Mouse (Mus musculus) heart, adult 2 months (tissue): Measurements from ENCODE around the gene Sult1c2. TPM values are rescaled to one million over a fixed set of nuclear protein-coding genes. Genes with fewer than 3 reads are reported as not detected.
A peak's percentile ranks its signal among the peaks of the same experiment; 100 is the strongest.
"Not testable (repeated sequence)": the region's sequence is repeated elsewhere in the genome, so short reads cannot be mapped to it uniquely, and the experiment has no call there.

Experiments
- DNase-seq, 2 experiments: peaks; one replicate each; pipeline ENCODE4 v3.0.0; 2021
- H3K27ac ChIP-seq: fragments of 200-600 bp; 2 replicates; pipeline ENCODE4 v1.8.1; 2022
- H3K27me3 ChIP-seq: fragments of 200-500 bp; 2 replicates; pipeline ENCODE4 v1.6.1; 2012; ENCODE audit warnings: mild to moderate bottlenecking, low read length, inconsistent platforms, mixed read lengths; ENCODE audit not compliant: control insufficient read depth, insufficient read depth
- H3K36me3 ChIP-seq: fragments of 200-500 bp; 2 replicates; pipeline ENCODE4 v1.6.1; 2012; ENCODE audit warnings: low read length, inconsistent platforms; ENCODE audit not compliant: control insufficient read depth, insufficient read depth
- H3K4me1 ChIP-seq: fragments of 200-500 bp; 2 replicates; pipeline ENCODE4 v1.6.1; 2011; ENCODE audit warnings: low read length; ENCODE audit not compliant: control insufficient read depth, insufficient read depth
- H3K4me3 ChIP-seq: fragments of 200-600 bp; 2 replicates; pipeline ENCODE4 v1.8.1; 2022
- H3K79me2 ChIP-seq: fragments of 200-500 bp; replicated peaks from 2 replicates; pipeline ENCODE4 v1.6.1; 2012; ENCODE audit warnings: mild to moderate bottlenecking, inconsistent platforms, low read length, moderate library complexity, mixed read lengths; ENCODE audit not compliant: control insufficient read depth, insufficient read depth
- H3K9ac ChIP-seq: fragments of 200-500 bp; 2 replicates; pipeline ENCODE4 v1.6.1; 2012; ENCODE audit warnings: low read depth, mild to moderate bottlenecking, control low read depth, inconsistent platforms, low read length, mixed read lengths
- CTCF ChIP-seq: fragments of 200-600 bp; IDR thresholded peaks from 2 replicates; pipeline ENCODE4 v1.8.1; 2022; ENCODE audit warnings: antibody characterized with exemption, mild to moderate bottlenecking, moderate library complexity
- EP300 ChIP-seq: fragments of 200-500 bp; IDR thresholded peaks from 2 replicates; pipeline ENCODE4 v1.6.1; 2011; ENCODE audit warnings: low read depth, low read length, control low read depth; ENCODE audit not compliant: insufficient read depth
- POLR2A ChIP-seq: fragments of 200-500 bp; IDR thresholded peaks from 2 replicates; pipeline ENCODE4 v1.6.1; 2011; ENCODE audit warnings: mild to moderate bottlenecking, low read depth, low read length, control low read depth; ENCODE audit not compliant: insufficient read depth
- WGBS: fragments of 180-500 bp; shearing (Covaris S2); methylation state at CpG from one replicate; pipeline ENCODE4 v1.1.7; 2018; 5-methylcytosine and 5-hydroxymethylcytosine counted together
- intact Hi-C: fragments of 180-260 bp; cut with DNase I; formaldehyde crosslinking; loops from one replicate; pipeline ENCODE4 v1.15.1; 2025
- polyA plus RNA-seq: library from polyadenylated mRNA; depleted of rRNA; stranded (reverse); fragments of >200 nt; gene quantifications from 2 replicates; pipeline ENCODE4 v1.2.3, GENCODE M21; 2012; rRNA removed
- total RNA-seq, 2 experiments: library from RNA; stranded (reverse); gene quantifications; 2 replicates each; pipeline ENCODE4 v1.2.3; 2021

Sult1c2 gene
- total and polyA plus RNA-seq, 3 experiments = not detected

- no peaks in the 10 kb centered on the region for H3K27me3 ChIP-seq
- no peak overlapping the region for H3K9ac ChIP-seq
- no peaks in the 10 kb centered on the region for H3K79me2 ChIP-seq
- H3K4me1 ChIP-seq = no peaks in the 10 kb centered on the region
- DNase-seq = no peak
- no peak overlapping the region for H3K27ac ChIP-seq
- TF ChIP-seq EP300 = no peak
- intact Hi-C loops = no loop called here
- no peak overlapping the region for H3K4me3 ChIP-seq
- H3K36me3 ChIP-seq = no peaks in the 10 kb centered on the region
These were observed 14.4 kb upstream of the Sult1c2 start for GRCm38 (mm10) chr17:53860548-53860947.

- WGBS = 79% methylated on average over 3 of the region's 3 CpGs
- Histone ChIP-seq H3K27ac (no peak overlapping the region), H3K9ac (no peak overlapping the region), H3K27me3 (no peaks in the 10 kb centered on the region), H3K4me3 (no peak overlapping the region), H3K4me1 (no peaks in the 10 kb centered on the region), H3K79me2 (no peaks in the 10 kb centered on the region), H3K36me3 (no peaks in the 10 kb centered on the region)
- intact Hi-C loops = no loop called here
- TF ChIP-seq CTCF = no peak
- TF ChIP-seq EP300 = no peak
- TF ChIP-seq POLR2A = no peak
- no peak for DNase-seq
These were observed 8.9 kb upstream of the Sult1c2 start for GRCm38 (mm10) chr17:53854992-53855391.

GRCm38 (mm10) chr17:53845796-53846195, 343 bp downstream of the Sult1c2 start:
- H3K27ac ChIP-seq = no peak overlapping the region
- H3K79me2 ChIP-seq = no peaks in the 10 kb centered on the region
- H3K4me3 ChIP-seq = no peak overlapping the region
- intact Hi-C loops = no loop called here
- no peaks in the 10 kb centered on the region for H3K27me3 ChIP-seq
- no peak for DNase-seq
- TF ChIP-seq CTCF (no peak), EP300 (no peak), POLR2A (no peak)
- no peak overlapping the region for H3K9ac ChIP-seq
- 52% methylated on average over 7 of the region's 7 CpGs for WGBS
- no peaks in the 10 kb centered on the region for H3K36me3 ChIP-seq
- H3K4me1 ChIP-seq = no peaks in the 10 kb centered on the region

- H3K36me3 ChIP-seq = no peaks in the 10 kb centered on the region
- intact Hi-C loops = loop anchor here (5.0 to 10.0 kb wide), 3 partner anchors 156 to 1271 kb away; no protein-coding TSS in a partner anchor
- no peak for DNase-seq
- H3K27me3 ChIP-seq = no peaks in the 10 kb centered on the region
- H3K27ac ChIP-seq = no peak overlapping the region
- no peak for TF ChIP-seq POLR2A
- no peak for TF ChIP-seq EP300
- TF ChIP-seq CTCF = peak; percentile 81
- H3K9ac ChIP-seq = no peak overlapping the region
- no peaks in the 10 kb centered on the region for H3K79me2 ChIP-seq
- no peak overlapping the region for H3K4me3 ChIP-seq
- WGBS = 42% methylated on average over 3 of the region's 3 CpGs
- H3K4me1 ChIP-seq = no peaks in the 10 kb centered on the region
These were observed 12.8 kb downstream of the Sult1c2 start for GRCm38 (mm10) chr17:53833366-53833765.

- 80% methylated on average over 16 of the region's 16 CpGs for WGBS
- intact Hi-C loops, DNase-seq: not testable (repeated sequence)
These were observed 42.2 kb downstream of the Sult1c2 start for GRCm38 (mm10) chr17:53803974-53804373.

GRCm38 (mm10) chr17:53783381-53783780, 62.8 kb downstream of the Sult1c2 start:
- no peak for DNase-seq
- Histone ChIP-seq H3K4me3 (no peak overlapping the region), H3K36me3 (no peaks in the 10 kb centered on the region), H3K9ac (no peak overlapping the region), H3K27ac (no peak overlapping the region), H3K4me1 (no peaks in the 10 kb centered on the region), H3K27me3 (no peaks in the 10 kb centered on the region), H3K79me2 (no peaks in the 10 kb centered on the region)
- 55% methylated on average over 1 of the region's 1 CpGs for WGBS
- TF ChIP-seq EP300 (no peak), POLR2A (no peak), CTCF (no peak)
- intact Hi-C loops = no loop called here

More at GRCm38 (mm10) chr17:53803974-53804373, 42.2 kb downstream of the Sult1c2 start:
- not testable (repeated sequence) for H3K36me3 ChIP-seq, H3K79me2 ChIP-seq, H3K27me3 ChIP-seq, H3K27ac ChIP-seq, H3K4me1 ChIP-seq, H3K4me3 ChIP-seq, H3K9ac ChIP-seq

Other genes starting within 250 kb of the Sult1c2 start
- under 1 TPM; 0.14 to 0.29 TPM for gene Sgo1, start 157.0 kb downstream of the Sult1c2 start, total RNA-seq
- gene Sgo1, start 157.0 kb downstream of the Sult1c2 start, polyA plus RNA-seq = 0.04 and 0.09 TPM in 2 replicates
- not detected for gene Sult1c1, start 144.3 kb upstream of the Sult1c2 start, total RNA-seq
- gene Sult1c1, start 144.3 kb upstream of the Sult1c2 start, polyA plus RNA-seq = not detected in 2 replicates